Mouse (Mus musculus) forebrain, embryonic 14.5 days (tissue): Measurements from ENCODE around the gene Apbb1. TPM values are rescaled to one million over a fixed set of nuclear protein-coding genes. Genes with fewer than 3 reads are reported as not detected.

Source experiments
- ATAC-seq: fragments of 200-750 bp; cut with Nextera tagmentation; 2 replicates; pipeline ENCODE4 v1.8.0; 2017; ENCODE audit warnings: mild to moderate bottlenecking, moderate library complexity
- DNase-seq: peaks from one replicate; pipeline ENCODE4 v3.0.0-alpha.2; 2015; ENCODE audit warnings: low spot score
- H3K27ac ChIP-seq: fragments of 300-500 bp; sonication (generic); 2 replicates; pipeline ENCODE4 v1.5.1; 2014; ENCODE audit warnings: low read depth, mild to moderate bottlenecking, control low read depth, low read length, moderate library complexity
- H3K27me3 ChIP-seq: fragments of 300-500 bp; sonication (generic); replicated peaks from 2 replicates; pipeline ENCODE4 v1.6.1; 2014; ENCODE audit warnings: low read length, control low read depth, mixed read lengths; ENCODE audit not compliant: control insufficient read depth, insufficient read depth
- H3K36me3 ChIP-seq: fragments of 300-500 bp; sonication (generic); 2 replicates; pipeline ENCODE4 v1.6.1; 2014; ENCODE audit warnings: low read length, control low read depth; ENCODE audit not compliant: control insufficient read depth, insufficient read depth
- H3K4me1 ChIP-seq: fragments of 300-500 bp; sonication (generic); 2 replicates; pipeline ENCODE4 v1.6.1; 2014; ENCODE audit warnings: antibody characterized with exemption, low read length, control low read depth; ENCODE audit not compliant: control insufficient read depth, insufficient read depth
- H3K4me2 ChIP-seq: fragments of 300-500 bp; sonication (generic); 2 replicates; pipeline ENCODE4 v1.6.1; 2014; ENCODE audit warnings: mild to moderate bottlenecking, control low read depth, low read length
- H3K4me3 ChIP-seq: fragments of 300-500 bp; sonication (generic); 2 replicates; pipeline ENCODE4 v1.5.1; 2014; ENCODE audit warnings: low read depth, low read length, control low read depth
- H3K9ac ChIP-seq: fragments of 300-500 bp; sonication (generic); 2 replicates; pipeline ENCODE4 v1.6.1; 2014; ENCODE audit warnings: mild to moderate bottlenecking, low read length, control low read depth, moderate library complexity
- H3K9me3 ChIP-seq: fragments of 300-500 bp; sonication (generic); replicated peaks from 2 replicates; pipeline ENCODE4 v1.6.1; 2016; ENCODE audit warnings: low read length, control low read depth, mixed read lengths; ENCODE audit not compliant: control insufficient read depth
- WGBS: fragments of 180-500 bp; shearing (Covaris S2); extraction: QIAGEN DNeasy Blood & Tissue Kit; methylation state at CpG from one replicate; pipeline ENCODE4 v1.1.7; 2014; 5-methylcytosine and 5-hydroxymethylcytosine counted together
- polyA plus RNA-seq: library from polyadenylated mRNA; unstranded; fragments of >200 nt; fragmentation: Nextera tagmentation; extraction: Ambion mirVana; gene quantifications from 2 replicates; pipeline ENCODE4 v1.2.1, GENCODE M21; 2014

The Apbb1 gene
- polyA plus RNA-seq, 1 experiment from 2014 or later: 188 TPM

DNA sequence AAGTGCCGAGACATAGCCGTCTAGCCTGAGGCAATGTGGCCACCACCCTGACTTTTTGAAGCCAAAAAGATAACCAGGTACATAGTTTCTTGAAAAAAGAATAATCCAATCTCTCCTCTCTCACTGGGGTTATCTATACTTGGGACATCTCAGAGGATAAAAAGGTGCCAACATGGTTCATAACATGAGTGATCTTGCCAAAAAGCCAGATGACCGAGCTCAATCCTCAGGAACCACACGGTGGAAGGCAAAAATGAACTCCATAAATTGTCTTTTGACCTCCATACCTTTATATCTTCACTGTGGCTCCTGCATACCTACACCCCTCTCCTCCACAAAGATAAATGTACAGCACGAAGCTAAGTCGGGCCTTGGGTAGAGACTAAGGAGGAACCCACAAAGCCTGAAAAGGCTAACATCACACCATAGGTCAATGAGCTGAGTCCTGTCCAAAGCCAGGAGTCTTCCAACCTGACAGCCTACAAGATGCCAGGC, 4.0 kb downstream of the Apbb1 start:
- Histone ChIP-seq H3K9ac (no peak overlapping the region), H3K4me3 (no peak overlapping the region), H3K27me3 (no peaks in the 10 kb centered on the region), H3K4me1 (peaks cover 17% of the 10 kb centered on the region; the same call in 1 of the 2 replicates), H3K4me2 (no peak overlapping the region), H3K36me3 (peaks cover 25% of the 10 kb centered on the region), H3K27ac (no peak overlapping the region), H3K9me3 (no peaks in the 10 kb centered on the region)
- WGBS: 96% methylated on average over 6 of the region's 6 CpGs
- DNase-seq (no peak), ATAC-seq (no peak)

- H3K4me1 ChIP-seq: peaks cover 17% of the 10 kb centered on the region; the same call in 1 of the 2 replicates
- no peak overlapping the region for H3K27ac ChIP-seq
- DNase-seq (no peak), ATAC-seq (no peak)
- peaks cover 26% of the 10 kb centered on the region for H3K36me3 ChIP-seq
- H3K4me3 ChIP-seq: no peak overlapping the region
- WGBS: 84% methylated on average over 3 of the region's 3 CpGs
- no peaks in the 10 kb centered on the region for H3K9me3 ChIP-seq
- no peak overlapping the region for H3K9ac ChIP-seq
- no peaks in the 10 kb centered on the region for H3K27me3 ChIP-seq
- no peak overlapping the region for H3K4me2 ChIP-seq
Observed at GRCm38 (mm10) chr7:105576166-105576748, 5.2 kb downstream of the Apbb1 start.

GRCm38 (mm10) chr7:105574537-105574936, 6.9 kb downstream of the Apbb1 start:
- Histone ChIP-seq H3K9me3 (no peaks in the 10 kb centered on the region), H3K4me3 (no peak overlapping the region), H3K27ac (no peak overlapping the region), H3K4me1 (peaks cover 28% of the 10 kb centered on the region), H3K4me2 (no peak overlapping the region), H3K9ac (no peak overlapping the region), H3K27me3 (no peaks in the 10 kb centered on the region), H3K36me3 (peaks cover 29% of the 10 kb centered on the region)
- WGBS: 95% methylated on average over 4 of the region's 4 CpGs
- DNase-seq (no peak), ATAC-seq (no peak)

- no peaks in the 10 kb centered on the region for H3K27me3 ChIP-seq
- peaks cover 29% of the 10 kb centered on the region for H3K4me1 ChIP-seq
- H3K27ac ChIP-seq: no peak overlapping the region
- no peak overlapping the region for H3K4me2 ChIP-seq
- ATAC-seq (no peak), DNase-seq (no peak)
- no peaks in the 10 kb centered on the region for H3K9me3 ChIP-seq
- no peak overlapping the region for H3K4me3 ChIP-seq
- WGBS: 91% methylated on average over 8 of the region's 8 CpGs
- peaks cover 29% of the 10 kb centered on the region for H3K36me3 ChIP-seq
- no peak overlapping the region for H3K9ac ChIP-seq
Observed at GRCm38 (mm10) chr7:105572949-105573348, 8.5 kb downstream of the Apbb1 start.

DNA sequence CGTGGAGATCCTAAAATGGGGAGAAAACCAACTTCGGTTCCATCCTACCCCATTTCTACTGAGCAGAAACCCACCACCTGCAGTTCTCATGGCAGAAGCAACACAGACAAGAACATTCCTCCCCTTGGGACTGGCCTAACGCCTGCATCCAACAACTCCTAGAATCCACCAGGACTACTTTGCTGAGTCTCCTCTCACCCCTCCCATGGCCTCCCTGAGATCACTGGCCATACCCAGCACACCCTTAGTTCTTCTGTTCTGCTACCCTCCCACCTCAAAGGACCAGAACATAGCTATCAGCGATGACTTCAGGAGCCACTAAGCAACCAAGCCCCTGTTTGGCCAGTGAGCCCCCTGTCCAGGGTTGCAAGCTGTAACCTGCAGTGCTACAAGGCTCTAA, 10.7 kb downstream of the Apbb1 start:
- Histone ChIP-seq H3K4me1 (peaks cover 29% of the 10 kb centered on the region), H3K4me2 (peak overlapping the region; percentile 46; the same call in 1 of the 2 replicates), H3K36me3 (peaks cover 49% of the 10 kb centered on the region), H3K27me3 (no peaks in the 10 kb centered on the region), H3K4me3 (no peak overlapping the region), H3K9ac (peak overlapping the region; percentile 43), H3K9me3 (no peaks in the 10 kb centered on the region), H3K27ac (peak overlapping the region; percentile 44; the same call in 1 of the 2 replicates)
- 82% methylated on average over 4 of the region's 4 CpGs for WGBS
- DNase-seq: no peak
- no peak for ATAC-seq

DNA sequence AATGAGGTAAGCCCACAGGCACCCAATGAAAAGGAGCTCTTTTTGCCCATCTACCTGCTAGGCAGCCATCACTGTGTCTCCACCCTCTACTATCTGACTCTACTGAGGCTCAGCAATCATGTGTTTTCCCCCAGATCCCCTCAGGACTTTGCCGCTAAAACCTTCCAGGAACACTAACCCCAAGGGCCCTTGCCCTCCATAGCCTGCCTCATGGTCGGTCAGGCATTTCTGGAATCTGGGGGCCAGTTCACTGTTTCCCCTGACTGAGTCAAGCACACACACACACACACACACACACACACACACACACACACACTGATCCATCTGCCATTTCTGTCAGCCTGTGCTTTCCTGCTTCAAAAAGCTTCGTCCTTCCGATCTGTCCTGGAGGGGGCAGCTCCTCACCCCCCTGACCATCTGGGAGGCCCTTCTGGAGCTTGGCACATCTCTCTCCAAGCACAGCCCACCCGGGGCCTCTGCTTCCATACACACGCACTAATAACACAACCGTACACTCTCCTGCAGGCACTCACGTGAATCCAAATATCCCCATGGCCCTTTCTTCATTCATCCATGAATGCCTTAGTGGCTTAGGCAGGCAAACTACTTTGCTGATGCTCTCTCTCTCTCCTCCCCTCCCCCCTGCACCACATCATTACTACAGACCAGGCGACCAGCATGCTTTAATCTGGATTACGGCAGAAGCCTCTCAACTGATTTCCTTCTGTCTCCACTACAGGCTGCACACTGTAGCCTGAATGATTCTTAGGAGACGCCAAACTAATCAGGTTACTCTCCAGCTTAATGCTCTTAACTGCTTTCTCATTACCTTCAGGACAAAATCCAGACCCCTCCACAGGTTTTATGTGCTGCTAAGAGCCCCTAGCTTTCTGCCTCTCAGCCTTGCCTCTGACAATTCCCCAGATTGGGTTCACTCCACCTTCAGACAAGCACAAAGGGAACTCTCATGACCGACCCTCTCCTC, 11.6 kb downstream of the Apbb1 start:
- Histone ChIP-seq H3K4me3 (peak overlapping the region; percentile 14), H3K9me3 (no peaks in the 10 kb centered on the region), H3K4me1 (peaks cover 29% of the 10 kb centered on the region), H3K36me3 (peaks cover 57% of the 10 kb centered on the region), H3K27me3 (no peaks in the 10 kb centered on the region), H3K27ac (peak overlapping the region; percentile 90), H3K4me2 (peak overlapping the region; percentile 46), H3K9ac (peak overlapping the region; percentile 43)
- WGBS: 10% methylated on average over 12 of the region's 12 CpGs
- DNase-seq (peak; percentile 49), ATAC-seq (peak; percentile 38)

DNA sequence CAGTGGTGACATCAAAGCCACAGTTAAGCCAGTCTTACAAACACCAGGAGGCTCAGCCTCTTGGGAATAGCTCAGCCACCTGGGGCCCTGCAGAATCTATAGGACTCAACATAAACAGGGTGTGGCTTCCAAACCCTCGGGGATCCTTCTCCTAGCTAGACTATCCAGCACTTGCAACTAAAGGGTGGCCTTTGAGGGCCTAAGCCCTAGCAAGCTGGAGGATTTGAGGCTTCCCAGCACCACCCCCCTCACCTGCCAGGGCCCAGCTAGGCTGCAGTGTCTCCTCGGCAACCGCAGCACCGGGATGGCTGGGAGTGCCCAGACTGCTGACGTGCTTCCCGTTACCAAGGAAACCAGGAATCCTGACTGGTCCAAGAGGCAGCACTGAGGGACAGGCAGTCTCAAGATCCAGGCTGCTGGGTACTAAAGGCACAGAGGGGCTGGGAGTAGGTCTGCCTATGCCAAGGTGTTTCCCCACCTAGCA, 12.4 kb downstream of the Apbb1 start:
- Histone ChIP-seq H3K4me1 (peaks cover 29% of the 10 kb centered on the region), H3K27ac (peak overlapping the region; percentile 90), H3K27me3 (no peaks in the 10 kb centered on the region), H3K4me3 (peak overlapping the region; percentile 14), H3K4me2 (peak overlapping the region; percentile 46), H3K36me3 (peaks cover 57% of the 10 kb centered on the region), H3K9ac (peak overlapping the region; percentile 43), H3K9me3 (no peaks in the 10 kb centered on the region)
- DNase-seq (peak; percentile 90), ATAC-seq (peak; percentile 91)
- 0% methylated on average over 6 of the region's 6 CpGs for WGBS

- DNase-seq: peak; percentile 71
- peaks cover 56% of the 10 kb centered on the region for H3K36me3 ChIP-seq
Observed at GRCm38 (mm10) chr7:105568583-105568982, 12.9 kb downstream of the Apbb1 start.

More at GRCm38 (mm10) chr7:105568583-105568982, 12.9 kb downstream of the Apbb1 start:
- Histone ChIP-seq H3K9ac (peak overlapping the region; percentile 43), H3K4me1 (peaks cover 29% of the 10 kb centered on the region), H3K4me3 (peak overlapping the region; percentile 14), H3K27ac (peak overlapping the region; percentile 90), H3K27me3 (no peaks in the 10 kb centered on the region), H3K9me3 (no peaks in the 10 kb centered on the region), H3K4me2 (peak overlapping the region; percentile 46)
- 6% methylated on average over 7 of the region's 7 CpGs for WGBS
- peak; percentile 74 for ATAC-seq
